Mouse (Mus musculus) ES-E14 (cell line): ENCODE measurements around the gene Zbtb45.

Source experiments
- CHD2 ChIP-seq: IDR thresholded peaks from 2 replicates; pipeline ENCODE4 v1.6.1; 2014; ENCODE audit warnings: mild to moderate bottlenecking, low read depth, low read length, inconsistent platforms
- HCFC1 ChIP-seq: IDR thresholded peaks from 2 replicates; pipeline ENCODE4 v1.6.1; 2012; ENCODE audit warnings: low read length, inconsistent platforms, borderline replicate concordance; ENCODE audit not compliant: insufficient read depth
- MAFK ChIP-seq: IDR thresholded peaks from 2 replicates; pipeline ENCODE4 v1.6.1; 2014; ENCODE audit warnings: mild to moderate bottlenecking, low read depth, low read length, inconsistent platforms; ENCODE audit not compliant: insufficient read depth
- ZC3H11A ChIP-seq: IDR thresholded peaks from 2 replicates; pipeline ENCODE4 v1.6.1; 2012; ENCODE audit warnings: low read depth, mild to moderate bottlenecking, inconsistent platforms, low read length, borderline replicate concordance
- ZNF384 ChIP-seq: IDR thresholded peaks from 2 replicates; pipeline ENCODE4 v1.6.1; 2012; ENCODE audit warnings: low read depth, low read length, inconsistent platforms

DNA sequence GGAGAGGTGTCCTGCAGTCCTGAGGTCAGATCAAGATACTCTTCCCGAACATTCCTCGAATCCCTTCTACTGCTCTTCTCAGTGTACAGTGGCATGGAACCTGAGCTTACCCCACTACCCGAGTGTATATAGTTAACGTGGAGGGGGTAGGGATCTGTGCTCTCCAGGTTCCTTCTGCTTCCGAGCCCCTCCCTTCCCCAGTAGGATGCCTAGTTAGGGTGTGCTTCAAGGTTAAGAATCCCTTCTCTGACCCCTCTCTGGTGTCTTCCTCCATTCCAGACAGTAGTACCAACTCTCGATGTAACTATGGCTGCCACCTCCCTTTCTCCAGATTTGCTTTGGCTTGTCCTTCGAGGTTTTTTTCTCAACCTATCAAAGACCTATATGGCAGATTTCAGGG, 29.5 kb downstream of the Zbtb45 start:
- TF ChIP-seq ZNF384 (no peak), MAFK (no peak), HCFC1 (no peak), CHD2 (no peak), ZC3H11A (no peak)
